Mouse (Mus musculus) megakaryocyte, embryonic 14.5 days (primary cell): ENCODE results near the gene Galntl6. TPM values are rescaled to one million over a fixed set of nuclear protein-coding genes. Genes with fewer than 3 reads are reported as not detected.

Source experiments
- H3K27me3 ChIP-seq: replicated peaks from 2 replicates; pipeline ENCODE3; 2012; ENCODE audit warnings: inconsistent platforms
- H3K36me3 ChIP-seq: replicated peaks from 2 replicates; pipeline ENCODE3; 2012; ENCODE audit warnings: low read length, inconsistent platforms, mixed read lengths
- H3K4me1 ChIP-seq: 2 replicates; pipeline ENCODE4 v1.6.1; 2012; ENCODE audit warnings: inconsistent platforms
- H3K4me3 ChIP-seq: replicated peaks from 2 replicates; pipeline ENCODE3; 2012; ENCODE audit warnings: moderate library complexity, mild to moderate bottlenecking, inconsistent platforms
- H3K9me3 ChIP-seq: 2 replicates; pipeline ENCODE4 v1.6.1; 2012; ENCODE audit warnings: inconsistent platforms
- FLI1 ChIP-seq: IDR thresholded peaks from 2 replicates; pipeline ENCODE4 v1.6.1; 2012; ENCODE audit warnings: low read length, inconsistent platforms, mixed read lengths
- GATA1 ChIP-seq: IDR thresholded peaks from 3 replicates; pipeline ENCODE4 v1.6.1; 2012; ENCODE audit warnings: mixed read lengths, low read length, inconsistent platforms, borderline replicate concordance
- polyA plus RNA-seq: library from polyadenylated mRNA; stranded (reverse); fragments of >175 nt; gene quantifications from 2 replicates; pipeline ENCODE4 v1.2.3, GENCODE M21; 2012; ENCODE audit warnings: low replicate concordance; ENCODE audit not compliant: insufficient read depth

The Galntl6 gene
- polyA plus RNA-seq, 1 experiment, result not detected

GRCm38 (mm10) chr8:57920326-57920903, 992.0 kb downstream of the Galntl6 start:
- no peaks in the 10 kb centered on the region for H3K27me3 ChIP-seq
- TF ChIP-seq FLI1 (no peak), GATA1 (no peak)
- H3K36me3 ChIP-seq, result no peaks in the 10 kb centered on the region
- H3K4me3 ChIP-seq, result no peak overlapping the region
- no peaks in the 10 kb centered on the region for H3K9me3 ChIP-seq
- H3K4me1 ChIP-seq, result no peaks in the 10 kb centered on the region

- no peaks in the 10 kb centered on the region for H3K9me3 ChIP-seq
- no peaks in the 10 kb centered on the region for H3K27me3 ChIP-seq
- no peaks in the 10 kb centered on the region for H3K36me3 ChIP-seq
- TF ChIP-seq GATA1 (no peak), FLI1 (no peak)
- no peak overlapping the region for H3K4me3 ChIP-seq
- H3K4me1 ChIP-seq, result no peaks in the 10 kb centered on the region
Measured at GRCm38 (mm10) chr8:57918720-57919640, 993.5 kb downstream of the Galntl6 start.

- no peaks in the 10 kb centered on the region for H3K4me1 ChIP-seq
- H3K9me3 ChIP-seq, result peaks cover 4% of the 10 kb centered on the region; the same call in 1 of the 2 replicates
- no peak overlapping the region for H3K4me3 ChIP-seq
- no peaks in the 10 kb centered on the region for H3K27me3 ChIP-seq
- TF ChIP-seq FLI1, result no peak
- TF ChIP-seq GATA1, result no peak
- H3K36me3 ChIP-seq, result no peaks in the 10 kb centered on the region
Measured at GRCm38 (mm10) chr8:57893360-57893759, 1019.1 kb downstream of the Galntl6 start.

GRCm38 (mm10) chr8:57892115-57892514, 1020.3 kb downstream of the Galntl6 start:
- Histone ChIP-seq H3K27me3 (no peaks in the 10 kb centered on the region), H3K4me3 (no peak overlapping the region), H3K9me3 (peaks cover 4% of the 10 kb centered on the region; the same call in 1 of the 2 replicates), H3K36me3 (no peaks in the 10 kb centered on the region), H3K4me1 (no peaks in the 10 kb centered on the region)
- TF ChIP-seq GATA1 (no peak), FLI1 (no peak)

- H3K4me3 ChIP-seq, result no peak overlapping the region
- TF ChIP-seq GATA1, result no peak
- no peak for TF ChIP-seq FLI1
- no peaks in the 10 kb centered on the region for H3K27me3 ChIP-seq
- peaks cover 4% of the 10 kb centered on the region; the same call in 1 of the 2 replicates for H3K9me3 ChIP-seq
- no peaks in the 10 kb centered on the region for H3K36me3 ChIP-seq
- H3K4me1 ChIP-seq, result no peaks in the 10 kb centered on the region
Measured at GRCm38 (mm10) chr8:57890159-57890558, 1022.3 kb downstream of the Galntl6 start.

- H3K9me3 ChIP-seq, result no peaks in the 10 kb centered on the region; the same call in 1 of the 2 replicates
- H3K36me3 ChIP-seq, result no peaks in the 10 kb centered on the region
- H3K27me3 ChIP-seq, result no peaks in the 10 kb centered on the region
- no peaks in the 10 kb centered on the region for H3K4me1 ChIP-seq
- no peak for TF ChIP-seq GATA1
- TF ChIP-seq FLI1, result no peak
- no peak overlapping the region for H3K4me3 ChIP-seq
Measured at GRCm38 (mm10) chr8:57888831-57889230, 1023.6 kb downstream of the Galntl6 start.

- H3K27me3 ChIP-seq, result no peaks in the 10 kb centered on the region
- no peak for TF ChIP-seq FLI1
- no peak for TF ChIP-seq GATA1
- H3K36me3 ChIP-seq, result no peaks in the 10 kb centered on the region
- no peaks in the 10 kb centered on the region for H3K4me1 ChIP-seq
- no peaks in the 10 kb centered on the region for H3K9me3 ChIP-seq
- H3K4me3 ChIP-seq, result no peak overlapping the region
Measured at GRCm38 (mm10) chr8:57879452-57879851, 1033.0 kb downstream of the Galntl6 start.

GRCm38 (mm10) chr8:57849074-57849473, 1063.4 kb downstream of the Galntl6 start:
- H3K27me3 ChIP-seq, result no peaks in the 10 kb centered on the region
- TF ChIP-seq GATA1 (no peak), FLI1 (no peak)
- H3K36me3 ChIP-seq, result no peaks in the 10 kb centered on the region
- no peak overlapping the region for H3K4me3 ChIP-seq
- no peaks in the 10 kb centered on the region for H3K4me1 ChIP-seq
- H3K9me3 ChIP-seq, result no peaks in the 10 kb centered on the region

- Histone ChIP-seq H3K9me3 (peaks cover 3% of the 10 kb centered on the region; the same call in 1 of the 2 replicates), H3K4me3 (no peak overlapping the region), H3K36me3 (no peaks in the 10 kb centered on the region), H3K27me3 (no peaks in the 10 kb centered on the region), H3K4me1 (no peaks in the 10 kb centered on the region)
- no peak for TF ChIP-seq FLI1
- TF ChIP-seq GATA1, result no peak
Measured at GRCm38 (mm10) chr8:57843461-57843860, 1069.0 kb downstream of the Galntl6 start.

GRCm38 (mm10) chr8:57842462-57843391, 1069.7 kb downstream of the Galntl6 start:
- TF ChIP-seq GATA1 (no peak), FLI1 (no peak)
- no peaks in the 10 kb centered on the region for H3K4me1 ChIP-seq
- no peaks in the 10 kb centered on the region for H3K27me3 ChIP-seq
- no peak overlapping the region for H3K4me3 ChIP-seq
- H3K36me3 ChIP-seq, result no peaks in the 10 kb centered on the region
- H3K9me3 ChIP-seq, result peaks cover 3% of the 10 kb centered on the region; the same call in 1 of the 2 replicates
